Mouse (Mus musculus) hindbrain, embryonic 11.5 days (tissue): ENCODE measurements at regions not wholly inside any gene's neighbourhood (a gene's known extent, or its start where the extent isn't known, plus 50 kb on each side); places are given as distances from the start of the nearest gene placed in this dataset.

Experiments
- ATAC-seq: fragments of 200-750 bp; cut with Nextera tagmentation; 2 replicates; pipeline ENCODE4 v1.8.0; 2017; ENCODE audit warnings: mild to moderate bottlenecking, moderate TSS enrichment, moderate library complexity; ENCODE audit not compliant: low FRiP score
- DNase-seq: peaks from one replicate; pipeline ENCODE4 v3.0.0-alpha.2; 2015; ENCODE audit warnings: low spot score
- H3K27ac ChIP-seq: fragments of 300-500 bp; sonication (generic); 2 replicates; pipeline ENCODE4 v1.5.1; 2014; ENCODE audit warnings: mild to moderate bottlenecking, low read depth, low read length
- H3K27me3 ChIP-seq: fragments of 300-500 bp; sonication (generic); 2 replicates; pipeline ENCODE4 v1.6.1; 2014; ENCODE audit warnings: mild to moderate bottlenecking, low read length, moderate library complexity, mixed read lengths; ENCODE audit not compliant: control insufficient read depth, insufficient read depth
- H3K36me3 ChIP-seq: fragments of 300-500 bp; sonication (generic); 2 replicates; pipeline ENCODE4 v1.6.1; 2014; ENCODE audit warnings: mild to moderate bottlenecking, low read length, moderate library complexity, mixed read lengths; ENCODE audit not compliant: control insufficient read depth, insufficient read depth
- H3K4me1 ChIP-seq: fragments of 300-500 bp; sonication (generic); replicated peaks from 2 replicates; pipeline ENCODE4 v1.6.1; 2014; ENCODE audit warnings: low read length, mixed read lengths; ENCODE audit not compliant: control insufficient read depth, insufficient read depth
- H3K4me2 ChIP-seq: fragments of 300-500 bp; sonication (generic); replicated peaks from 2 replicates; pipeline ENCODE4 v1.6.1; 2014; ENCODE audit warnings: mild to moderate bottlenecking, low read depth, low read length
- H3K4me3 ChIP-seq: fragments of 300-500 bp; sonication (generic); 2 replicates; pipeline ENCODE4 v1.5.1; 2014; ENCODE audit warnings: low read depth, low read length
- H3K9ac ChIP-seq: fragments of 300-500 bp; sonication (generic); 2 replicates; pipeline ENCODE4 v1.6.1; 2014; ENCODE audit warnings: low read depth, low read length
- H3K9me3 ChIP-seq: fragments of 300-500 bp; sonication (generic); 2 replicates; pipeline ENCODE4 v1.6.1; 2016; ENCODE audit warnings: low read length; ENCODE audit not compliant: control insufficient read depth
- WGBS: fragments of 180-500 bp; shearing (Covaris S2); extraction: QIAGEN DNeasy Blood & Tissue Kit; methylation state at CpG from one replicate; pipeline ENCODE4 v1.1.7; 2014; 5-methylcytosine and 5-hydroxymethylcytosine counted together

- DNase-seq (peak; percentile 36), ATAC-seq (peak; percentile 72; the same call in 1 of the 2 replicates)
- H3K9ac ChIP-seq: no peak overlapping the region
- no peaks in the 10 kb centered on the region for H3K4me1 ChIP-seq
- peak overlapping the region; percentile 21; the same call in 1 of the 2 replicates for H3K4me2 ChIP-seq
- H3K27me3 ChIP-seq: no peaks in the 10 kb centered on the region
- H3K36me3 ChIP-seq: no peaks in the 10 kb centered on the region
- H3K9me3 ChIP-seq: no peaks in the 10 kb centered on the region
- 69% methylated on average over 21 of the region's 21 CpGs for WGBS
- H3K27ac ChIP-seq: no peak overlapping the region
- H3K4me3 ChIP-seq: no peak overlapping the region
These were observed 67.9 kb downstream of the Klf5 start for GRCm38 (mm10) chr14:99366281-99366987.

- Histone ChIP-seq H3K27ac (no peak overlapping the region), H3K9ac (no peak overlapping the region), H3K9me3 (no peaks in the 10 kb centered on the region), H3K27me3 (no peaks in the 10 kb centered on the region), H3K4me1 (no peaks in the 10 kb centered on the region), H3K4me3 (no peak overlapping the region), H3K4me2 (no peak overlapping the region), H3K36me3 (no peaks in the 10 kb centered on the region)
- DNase-seq (peak; percentile 12), ATAC-seq (0 out of 2 replicates have a peak, but pooled peaks have one; percentile 35)
- WGBS: 68% methylated on average over 11 of the region's 11 CpGs
These were observed 68.6 kb downstream of the Klf5 start for GRCm38 (mm10) chr14:99366996-99367555.

GRCm38 (mm10) chr14:99369366-99369765, 70.9 kb downstream of the Klf5 start:
- 89% methylated on average over 5 of the region's 5 CpGs for WGBS

GRCm38 (mm10) chr14:99373682-99374081, 75.2 kb downstream of the Klf5 start:
- no peaks in the 10 kb centered on the region for H3K36me3 ChIP-seq
- ATAC-seq (no peak), DNase-seq (no peak)
- H3K9ac ChIP-seq: no peak overlapping the region
- H3K27me3 ChIP-seq: no peaks in the 10 kb centered on the region
- no peak overlapping the region for H3K4me3 ChIP-seq
- 84% methylated on average over 4 of the region's 4 CpGs for WGBS
- no peak overlapping the region for H3K27ac ChIP-seq
- no peak overlapping the region for H3K4me2 ChIP-seq
- H3K4me1 ChIP-seq: no peaks in the 10 kb centered on the region
- no peaks in the 10 kb centered on the region for H3K9me3 ChIP-seq

More at GRCm38 (mm10) chr14:99369366-99369765, 70.9 kb downstream of the Klf5 start:
- Histone ChIP-seq H3K36me3 (no peaks in the 10 kb centered on the region), H3K4me3 (no peak overlapping the region), H3K27ac (no peak overlapping the region), H3K4me1 (no peaks in the 10 kb centered on the region), H3K4me2 (no peak overlapping the region), H3K27me3 (no peaks in the 10 kb centered on the region), H3K9ac (no peak overlapping the region), H3K9me3 (no peaks in the 10 kb centered on the region)
- DNase-seq (no peak), ATAC-seq (no peak)

- no peak for DNase-seq
These were observed 76.6 kb downstream of the Klf5 start for GRCm38 (mm10) chr14:99375040-99375610.

GRCm38 (mm10) chr14:99376652-99377502, 78.4 kb downstream of the Klf5 start:
- Histone ChIP-seq H3K4me3 (no peak overlapping the region), H3K4me2 (no peak overlapping the region), H3K27ac (no peak overlapping the region), H3K27me3 (no peaks in the 10 kb centered on the region), H3K4me1 (no peaks in the 10 kb centered on the region), H3K9me3 (no peaks in the 10 kb centered on the region), H3K9ac (no peak overlapping the region), H3K36me3 (no peaks in the 10 kb centered on the region)
- no peak for DNase-seq
- ATAC-seq: no peak
- WGBS: 82% methylated on average over 11 of the region's 11 CpGs

More at GRCm38 (mm10) chr14:99375040-99375610, 76.6 kb downstream of the Klf5 start:
- Histone ChIP-seq H3K4me1 (no peaks in the 10 kb centered on the region), H3K36me3 (no peaks in the 10 kb centered on the region), H3K9ac (no peak overlapping the region), H3K27me3 (no peaks in the 10 kb centered on the region), H3K27ac (no peak overlapping the region), H3K4me2 (no peak overlapping the region), H3K4me3 (no peak overlapping the region), H3K9me3 (no peaks in the 10 kb centered on the region)
- 77% methylated on average over 5 of the region's 5 CpGs for WGBS
- no peak for ATAC-seq

GRCm38 (mm10) chr14:99381262-99382017, 82.9 kb downstream of the Klf5 start:
- no peak overlapping the region for H3K27ac ChIP-seq
- no peak overlapping the region for H3K4me3 ChIP-seq
- no peaks in the 10 kb centered on the region for H3K36me3 ChIP-seq
- ATAC-seq (no peak), DNase-seq (no peak)
- H3K9ac ChIP-seq: no peak overlapping the region
- no peaks in the 10 kb centered on the region for H3K27me3 ChIP-seq
- H3K9me3 ChIP-seq: no peaks in the 10 kb centered on the region
- no peak overlapping the region for H3K4me2 ChIP-seq
- no peaks in the 10 kb centered on the region for H3K4me1 ChIP-seq
- WGBS: 89% methylated on average over 10 of the region's 10 CpGs

- Histone ChIP-seq H3K4me3 (no peak overlapping the region), H3K9ac (no peak overlapping the region), H3K27ac (no peak overlapping the region), H3K9me3 (no peaks in the 10 kb centered on the region), H3K36me3 (no peaks in the 10 kb centered on the region), H3K27me3 (no peaks in the 10 kb centered on the region), H3K4me1 (no peaks in the 10 kb centered on the region), H3K4me2 (no peak overlapping the region)
- DNase-seq: no peak
- 84% methylated on average over 5 of the region's 5 CpGs for WGBS
- ATAC-seq: no peak
These were observed 83.6 kb downstream of the Klf5 start for GRCm38 (mm10) chr14:99382051-99382450.
